Mouse (Mus musculus) heart, postnatal 36 days (tissue): Measurements from ENCODE around the gene Ptchd3. TPM values are rescaled to one million over a fixed set of nuclear protein-coding genes. Genes with fewer than 3 reads are reported as not detected.

Source experiments
- total RNA-seq, 2 experiments: library from RNA; stranded (reverse); gene quantifications; 2 replicates each; pipeline ENCODE4 v1.2.3; 2021

The Ptchd3 gene
- total RNA-seq, 2 experiments from 2014 or later: 0.17 to 0.27 TPM

Other genes starting within 250 kb of the Ptchd3 start
- 1 to 10 TPM; 3.5 to 4.3 TPM for gene B3gntl1, start 157.1 kb upstream of the Ptchd3 start, total RNA-seq
- gene Metrnl, start 128.7 kb upstream of the Ptchd3 start, total RNA-seq: 10 to 100 TPM; 17.6 to 21.5 TPM